Mouse (Mus musculus): Measurements from ENCODE around the gene Impg1. TPM values are rescaled to one million over a fixed set of nuclear protein-coding genes. Genes with fewer than 3 reads are reported as not detected.

The Impg1 gene
- total and polyA plus RNA-seq, 3 experiments = not detected

GRCm38 (mm10) chr9:80360063-80360462, 105.2 kb downstream of the Impg1 start:
- H3K9me3 ChIP-seq (replicated peaks; ENCODE audit: insufficient read depth, low read length) = no peaks in the 10 kb centered on the region
- no peaks in the 10 kb centered on the region for H3K4me1 ChIP-seq (ENCODE audit: control insufficient read depth in 1 of 2, insufficient read depth in 2 of 2, low read length in 2 of 2)
- DNase-seq (ENCODE audit: low read depth, low spot score) = no peak
- H3K9ac ChIP-seq (ENCODE audit: control insufficient read depth, low read depth, low read length, poor library complexity, severe bottlenecking) = no peak overlapping the region
- no peaks in the 10 kb centered on the region for H3K36me3 ChIP-seq (ENCODE audit: control insufficient read depth in 1 of 2, insufficient read depth in 2 of 2, low read length in 2 of 2)
- TF ChIP-seq ZKSCAN1 (IDR thresholded peaks at IDR 0.05; ENCODE audit: low read depth, low read length) (no peak), ZNF384 (IDR thresholded peaks at IDR 0.05; ENCODE audit: low read depth, low read length) (no peak), POLR2AphosphoS2 (IDR thresholded peaks at IDR 0.05; ENCODE audit: low read length) (no peak), MYB (IDR thresholded peaks at IDR 0.05; ENCODE audit: low read depth, low read length) (no peak), GABPA (IDR thresholded peaks at IDR 0.05; ENCODE audit: low read depth, low read length) (no peak), MEF2A (IDR thresholded peaks at IDR 0.05; ENCODE audit: extremely low read depth, insufficient replicate concordance, low read depth, low read length, poor library complexity, severe bottlenecking) (no peak), JUND (IDR thresholded peaks at IDR 0.05; ENCODE audit: low read depth, low read length) (no peak), ZC3H11A (IDR thresholded peaks at IDR 0.05; ENCODE audit: low read depth, low read length) (no peak), ETS1 (IDR thresholded peaks at IDR 0.05; ENCODE audit: low read depth, low read length) (no peak), NRF1 (IDR thresholded peaks at IDR 0.05; ENCODE audit: insufficient read depth, low read depth, low read length, poor library complexity, severe bottlenecking) (no peak), E2F4 (IDR thresholded peaks at IDR 0.05; ENCODE audit: borderline replicate concordance, low read depth, low read length) (no peak), MXI1 (IDR thresholded peaks at IDR 0.05; ENCODE audit: low read depth, low read length) (no peak), POLR2AphosphoS5 (IDR thresholded peaks at IDR 0.05; ENCODE audit: borderline replicate concordance, low read depth, low read length) (no peak), SIN3A (IDR thresholded peaks at IDR 0.05; ENCODE audit: low read length) (no peak), BHLHE40 (IDR thresholded peaks at IDR 0.05; ENCODE audit: borderline replicate concordance, low read depth, low read length) (no peak), POLR2A (IDR thresholded peaks at IDR 0.05; ENCODE audit: control insufficient read depth in 1 of 2, insufficient read depth in 1 of 2, low read depth in 1 of 2, low read length in 2 of 2, poor library complexity in 1 of 2) (no peak), CHD1 (IDR thresholded peaks at IDR 0.05; ENCODE audit: low read depth, low read length) (no peak), TAL1 (IDR thresholded peaks at IDR 0.05; ENCODE audit: low read length) (no peak), TBP (IDR thresholded peaks at IDR 0.05; ENCODE audit: low read depth, low read length) (no peak), SMC3 (IDR thresholded peaks at IDR 0.05; ENCODE audit: low read depth, low read length) (no peak)
- no peak overlapping the region for H3K27ac ChIP-seq (ENCODE audit: control insufficient read depth, low read depth, low read length)
- H3K79me2 ChIP-seq (ENCODE audit: control insufficient read depth, insufficient read depth, low read length, poor library complexity) = no peaks in the 10 kb centered on the region
- H3K27me3 ChIP-seq (ENCODE audit: control insufficient read depth in 1 of 2, insufficient read depth in 2 of 2, low read length in 2 of 2) = no peaks in the 10 kb centered on the region; a peak in 1 of 4 replicates
- H3K4me3 ChIP-seq (ENCODE audit: control insufficient read depth in 1 of 2, insufficient read depth in 1 of 2, low read depth in 2 of 2, low read length in 2 of 2) = no peak overlapping the region

- Histone ChIP-seq H3K27me3 (ENCODE audit: control insufficient read depth in 1 of 2, insufficient read depth in 2 of 2, low read length in 2 of 2) (no peaks in the 10 kb centered on the region; a peak in 1 of 4 replicates), H3K4me1 (ENCODE audit: control insufficient read depth in 1 of 2, insufficient read depth in 2 of 2, low read length in 2 of 2) (no peaks in the 10 kb centered on the region), H3K36me3 (ENCODE audit: control insufficient read depth in 1 of 2, insufficient read depth in 2 of 2, low read length in 2 of 2) (no peaks in the 10 kb centered on the region), H3K9ac (ENCODE audit: control insufficient read depth, low read depth, low read length, poor library complexity, severe bottlenecking) (no peak overlapping the region), H3K79me2 (ENCODE audit: control insufficient read depth, insufficient read depth, low read length, poor library complexity) (no peaks in the 10 kb centered on the region), H3K27ac (ENCODE audit: control insufficient read depth, low read depth, low read length) (no peak overlapping the region), H3K4me3 (ENCODE audit: control insufficient read depth in 1 of 2, insufficient read depth in 1 of 2, low read depth in 2 of 2, low read length in 2 of 2) (no peak overlapping the region), H3K9me3 (replicated peaks; ENCODE audit: insufficient read depth, low read length) (no peaks in the 10 kb centered on the region)
- no peak for DNase-seq (ENCODE audit: low read depth, low spot score)
- no peak for TF ChIP-seq ELF1 (IDR thresholded peaks at IDR 0.05; ENCODE audit: low read depth, low read length)
- no peak for TF ChIP-seq ZC3H11A (IDR thresholded peaks at IDR 0.05; ENCODE audit: low read depth, low read length)
- no peak for TF ChIP-seq POLR2AphosphoS5 (IDR thresholded peaks at IDR 0.05; ENCODE audit: borderline replicate concordance, low read depth, low read length)
- no peak for TF ChIP-seq TBP (IDR thresholded peaks at IDR 0.05; ENCODE audit: low read depth, low read length)
- TF ChIP-seq ZNF384 (IDR thresholded peaks at IDR 0.05; ENCODE audit: low read depth, low read length) = no peak
- no peak for TF ChIP-seq CHD2 (IDR thresholded peaks at IDR 0.05; ENCODE audit: low read length)
- no peak for TF ChIP-seq RCOR1 (IDR thresholded peaks at IDR 0.05; ENCODE audit: low read depth, low read length)
- no peak for TF ChIP-seq E2F4 (IDR thresholded peaks at IDR 0.05; ENCODE audit: borderline replicate concordance, low read depth, low read length)
- no peak for TF ChIP-seq USF2 (IDR thresholded peaks at IDR 0.05; ENCODE audit: borderline replicate concordance in 1 of 2, insufficient read depth in 1 of 2, low read depth in 1 of 2, low read length in 2 of 2)
- no peak for TF ChIP-seq HCFC1 (IDR thresholded peaks at IDR 0.05; ENCODE audit: low read depth, low read length)
Observed at GRCm38 (mm10) chr9:80351678-80352331, 113.5 kb downstream of the Impg1 start.
